Mouse (Mus musculus): ENCODE results near the gene Bsn. TPM values are rescaled to one million over a fixed set of nuclear protein-coding genes. Genes with fewer than 3 reads are reported as not detected.

Gene Bsn
- polyA plus RNA-seq, 1 experiment from 2014 or later: 0.24 TPM

- 93% methylated on average over 4 of the region's 4 CpGs for WGBS
- ATAC-seq (ENCODE audit: insufficient read depth): no peak
- peaks cover 61% of the 10 kb centered on the region for H3K36me3 ChIP-seq (ENCODE audit: insufficient read depth)
- H3K4me3 ChIP-seq (ENCODE audit: low read depth, low read length): no peak overlapping the region
- no peak for DNase-seq
- no peak overlapping the region for H3K4me2 ChIP-seq
- no peaks in the 10 kb centered on the region for H3K27me3 ChIP-seq (ENCODE audit: insufficient read depth, low read length)
- no peak overlapping the region for H3K27ac ChIP-seq (ENCODE audit: low read depth)
- no peaks in the 10 kb centered on the region for H3K9me3 ChIP-seq (ENCODE audit: low read depth, low read length)
- no peak for TF ChIP-seq CTCF (IDR thresholded peaks at IDR 0.05; ENCODE audit: low read depth)
- H3K4me1 ChIP-seq (ENCODE audit: insufficient read depth): peaks cover 7% of the 10 kb centered on the region; the same call in 1 of the 2 replicates
- H3K9ac ChIP-seq: no peak overlapping the region
Measured at GRCm38 (mm10) chr9:108051931-108052220, 138.3 kb downstream of the Bsn start.

- DNase-seq: no peak
- no peak for ATAC-seq (ENCODE audit: insufficient read depth)
- H3K4me2 ChIP-seq: no peak overlapping the region
- H3K9ac ChIP-seq: no peak overlapping the region
- no peak overlapping the region for H3K27ac ChIP-seq (ENCODE audit: low read depth)
- WGBS: 91% methylated on average over 15 of the region's 15 CpGs
- H3K4me1 ChIP-seq (ENCODE audit: insufficient read depth): peaks cover 7% of the 10 kb centered on the region; the same call in 1 of the 2 replicates
- peaks cover 61% of the 10 kb centered on the region for H3K36me3 ChIP-seq (ENCODE audit: insufficient read depth)
- no peak for TF ChIP-seq CTCF (IDR thresholded peaks at IDR 0.05; ENCODE audit: low read depth)
- no peak overlapping the region for H3K4me3 ChIP-seq (ENCODE audit: low read depth, low read length)
- no peaks in the 10 kb centered on the region for H3K27me3 ChIP-seq (ENCODE audit: insufficient read depth, low read length)
- H3K9me3 ChIP-seq (ENCODE audit: low read depth, low read length): no peaks in the 10 kb centered on the region
Measured at GRCm38 (mm10) chr9:108051184-108051930, 138.8 kb downstream of the Bsn start.

GRCm38 (mm10) chr9:108049561-108050251, 140.5 kb downstream of the Bsn start:
- peaks cover 60% of the 10 kb centered on the region for H3K36me3 ChIP-seq (ENCODE audit: insufficient read depth)
- no peak for TF ChIP-seq CTCF (IDR thresholded peaks at IDR 0.05; ENCODE audit: low read depth)
- peak; percentile 2; the same call in 1 of the 2 replicates for ATAC-seq (ENCODE audit: insufficient read depth)

GRCm38 (mm10) chr9:108049016-108049455, 141.1 kb downstream of the Bsn start, which contains the start of gene Gmppb:
Gene Gmppb (plus strand): TSS chr9:108049242.
- under 1% methylated on average over 34 of the region's 39 CpGs for WGBS
- no peaks in the 10 kb centered on the region for H3K27me3 ChIP-seq (ENCODE audit: insufficient read depth, low read length)
- H3K9me3 ChIP-seq (ENCODE audit: low read depth, low read length): no peaks in the 10 kb centered on the region
- H3K9ac ChIP-seq: peak within 1 kb of the TSS; percentile 75
- no peak for TF ChIP-seq CTCF (IDR thresholded peaks at IDR 0.05; ENCODE audit: low read depth)
- H3K27ac ChIP-seq (ENCODE audit: low read depth): peak within 1 kb of the TSS; percentile 78
- peak within 1 kb of the TSS; percentile 78 for H3K4me3 ChIP-seq (ENCODE audit: low read depth, low read length)
- ATAC-seq (ENCODE audit: insufficient read depth) (peak; percentile 94), DNase-seq (peak; percentile 99)
- peaks cover 56% of the 10 kb centered on the region for H3K36me3 ChIP-seq (ENCODE audit: insufficient read depth)
- peaks cover 7% of the 10 kb centered on the region; the same call in 1 of the 2 replicates for H3K4me1 ChIP-seq (ENCODE audit: insufficient read depth)
- peak within 1 kb of the TSS; percentile 91 for H3K4me2 ChIP-seq

More at GRCm38 (mm10) chr9:108049561-108050251, 140.5 kb downstream of the Bsn start:
- H3K4me2 ChIP-seq: peak overlapping the region; percentile 91
- H3K27me3 ChIP-seq (ENCODE audit: insufficient read depth, low read length): no peaks in the 10 kb centered on the region
- H3K4me1 ChIP-seq (ENCODE audit: insufficient read depth): peaks cover 7% of the 10 kb centered on the region; the same call in 1 of the 2 replicates
- peak; percentile 31 for DNase-seq
- H3K9ac ChIP-seq: peak overlapping the region; percentile 75
- H3K27ac ChIP-seq (ENCODE audit: low read depth): peak overlapping the region; percentile 78
- no peaks in the 10 kb centered on the region for H3K9me3 ChIP-seq (ENCODE audit: low read depth, low read length)
- WGBS: 37% methylated on average over 15 of the region's 15 CpGs
- H3K4me3 ChIP-seq (ENCODE audit: low read depth, low read length): peak overlapping the region; percentile 78

GRCm38 (mm10) chr9:108048566-108048955, 141.6 kb downstream of the Bsn start:
- peak; percentile 59 for DNase-seq
- WGBS: under 1% methylated on average over 19 of the region's 19 CpGs

GRCm38 (mm10) chr9:108047601-108048565, 142.3 kb downstream of the Bsn start:
- no peak for ATAC-seq (ENCODE audit: insufficient read depth)
- TF ChIP-seq CTCF (IDR thresholded peaks at IDR 0.05; ENCODE audit: low read depth): no peak
- no peaks in the 10 kb centered on the region for H3K9me3 ChIP-seq (ENCODE audit: low read depth, low read length)
- peak overlapping the region; percentile 91 for H3K4me2 ChIP-seq
- 43% methylated on average over 17 of the region's 17 CpGs for WGBS
- H3K4me1 ChIP-seq (ENCODE audit: insufficient read depth): 0 out of 2 replicates have a peak, but pooled peaks cover 3% of the 10 kb centered on the region
- H3K36me3 ChIP-seq (ENCODE audit: insufficient read depth): peaks cover 59% of the 10 kb centered on the region
- no peaks in the 10 kb centered on the region for H3K27me3 ChIP-seq (ENCODE audit: insufficient read depth, low read length)
- peak overlapping the region; percentile 78 for H3K4me3 ChIP-seq (ENCODE audit: low read depth, low read length)
- no peak for DNase-seq
- peak overlapping the region; percentile 57 for H3K9ac ChIP-seq
- peak overlapping the region; percentile 77 for H3K27ac ChIP-seq (ENCODE audit: low read depth)

More at GRCm38 (mm10) chr9:108048566-108048955, 141.6 kb downstream of the Bsn start:
- Histone ChIP-seq H3K27me3 (ENCODE audit: insufficient read depth, low read length) (no peaks in the 10 kb centered on the region), H3K4me2 (peak overlapping the region; percentile 91), H3K9me3 (ENCODE audit: low read depth, low read length) (no peaks in the 10 kb centered on the region), H3K9ac (peak overlapping the region; percentile 57), H3K4me3 (ENCODE audit: low read depth, low read length) (peak overlapping the region; percentile 78), H3K36me3 (ENCODE audit: insufficient read depth) (peaks cover 54% of the 10 kb centered on the region), H3K4me1 (ENCODE audit: insufficient read depth) (peaks cover 7% of the 10 kb centered on the region; the same call in 1 of the 2 replicates), H3K27ac (ENCODE audit: low read depth) (peak overlapping the region; percentile 77)
- peak; percentile 42 for ATAC-seq (ENCODE audit: insufficient read depth)
- no peak for TF ChIP-seq CTCF (IDR thresholded peaks at IDR 0.05; ENCODE audit: low read depth)

All from lung, embryonic 14.5 days (tissue).